Mouse (Mus musculus): Measurements from ENCODE around the gene Mesp2. TPM values are rescaled to one million over a fixed set of nuclear protein-coding genes. Genes with fewer than 3 reads are reported as not detected.

Mesp2 gene
- polyA plus RNA-seq, 1 experiment, result 0.28 TPM

DNA sequence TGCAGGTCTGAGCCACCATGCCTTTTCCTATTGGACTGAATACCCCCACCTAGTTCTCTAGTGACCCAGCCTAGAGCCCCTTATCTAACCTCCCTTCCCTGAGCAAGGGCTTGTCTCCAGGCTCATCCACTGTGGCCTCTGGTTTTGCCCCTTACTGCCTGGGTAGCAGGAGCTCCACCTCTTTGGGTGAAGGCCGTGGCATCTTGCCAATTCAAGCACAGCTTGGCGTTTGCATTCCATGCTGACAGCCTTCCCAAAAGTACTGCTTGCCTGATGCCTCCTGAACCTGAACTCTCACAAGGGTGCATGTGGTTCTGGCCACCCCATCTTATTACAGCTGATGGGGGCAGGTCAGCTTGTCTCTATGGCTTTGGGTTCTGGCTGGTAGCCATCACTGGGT, 6.6 kb upstream of the Mesp2 start:
- 18% methylated on average over 2 of the region's 2 CpGs for WGBS
- peaks cover 6% of the 10 kb centered on the region; the same call in 1 of the 2 replicates for H3K4me1 ChIP-seq (ENCODE audit: control insufficient read depth, insufficient read depth, low read length)
- TF ChIP-seq POLR2A (IDR thresholded peaks at IDR 0.05; ENCODE audit: low read depth, low read length) (no peak), CTCF (conservative IDR thresholded peaks at IDR 0.05; ENCODE audit: insufficient read depth, insufficient read length, low read depth, low read length) (no peak)
- DNase-seq, result peak; percentile 38
- no peak overlapping the region for H3K4me3 ChIP-seq (ENCODE audit: insufficient read depth, low read depth, low read length)
- no peaks in the 10 kb centered on the region for H3K36me3 ChIP-seq (ENCODE audit: control insufficient read depth, insufficient read depth, low read length)
- H3K27me3 ChIP-seq (replicated peaks; ENCODE audit: control insufficient read depth, insufficient read depth, low read length), result no peaks in the 10 kb centered on the region
- H3K27ac ChIP-seq (ENCODE audit: insufficient read depth, low read depth, low read length), result no peak overlapping the region

DNA sequence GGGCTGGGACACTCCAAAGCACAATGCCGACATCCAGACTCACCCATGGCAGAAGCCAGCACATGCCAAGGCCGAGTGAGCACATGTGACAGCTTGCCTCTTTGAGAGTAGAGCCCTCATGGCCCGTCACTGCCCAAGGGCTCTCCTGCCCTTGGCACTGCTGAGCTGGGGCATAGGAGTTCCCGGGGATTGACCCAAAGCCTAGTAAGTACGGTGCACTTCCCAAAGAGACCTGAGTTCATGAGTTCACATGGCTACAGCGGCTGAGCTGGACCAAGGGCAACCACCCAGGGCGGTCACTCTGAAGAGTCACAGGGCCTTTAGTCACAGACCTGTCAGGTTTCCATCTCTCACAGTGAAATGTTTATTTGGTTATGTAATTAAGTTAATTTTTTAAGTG, 2.0 kb upstream of the Mesp2 start:
- H3K36me3 ChIP-seq (ENCODE audit: control insufficient read depth, insufficient read depth, low read length), result no peaks in the 10 kb centered on the region
- 66% methylated on average over 7 of the region's 7 CpGs for WGBS
- no peaks in the 10 kb centered on the region for H3K27me3 ChIP-seq (replicated peaks; ENCODE audit: control insufficient read depth, insufficient read depth, low read length)
- DNase-seq, result no peak
- no peak overlapping the region for H3K4me3 ChIP-seq (ENCODE audit: insufficient read depth, low read depth, low read length)
- no peak for TF ChIP-seq CTCF (conservative IDR thresholded peaks at IDR 0.05; ENCODE audit: insufficient read depth, insufficient read length, low read depth, low read length)
- no peak for TF ChIP-seq POLR2A (IDR thresholded peaks at IDR 0.05; ENCODE audit: low read depth, low read length)
- no peak overlapping the region for H3K27ac ChIP-seq (ENCODE audit: insufficient read depth, low read depth, low read length)
- H3K4me1 ChIP-seq (ENCODE audit: control insufficient read depth, insufficient read depth, low read length), result peaks cover 6% of the 10 kb centered on the region; the same call in 1 of the 2 replicates

DNA sequence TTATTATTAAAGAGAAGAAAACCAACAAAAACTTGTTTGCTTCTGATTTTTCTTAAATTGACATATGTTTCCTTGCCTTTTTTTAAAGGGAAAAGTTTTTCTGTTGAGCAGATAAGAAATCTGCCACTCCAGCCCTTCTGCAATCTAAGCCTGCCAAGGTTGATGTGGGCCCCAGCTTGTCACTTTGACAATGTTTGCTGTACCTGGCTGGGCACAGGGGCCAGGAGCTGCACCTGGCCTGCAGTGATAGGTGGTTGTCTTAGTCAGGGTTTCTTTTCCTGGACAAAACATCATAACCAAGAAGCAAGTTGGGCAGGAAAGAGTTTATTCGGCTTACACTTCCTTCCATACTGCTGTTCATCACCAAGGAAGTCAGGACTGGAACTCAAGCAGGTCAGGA, 2.9 kb downstream of the Mesp2 start:
- no peak overlapping the region for H3K27ac ChIP-seq (ENCODE audit: insufficient read depth, low read depth, low read length)
- H3K4me1 ChIP-seq (ENCODE audit: control insufficient read depth, insufficient read depth, low read length), result no peaks in the 10 kb centered on the region
- WGBS, result 68% methylated on average over 1 of the region's 1 CpGs
- H3K27me3 ChIP-seq (replicated peaks; ENCODE audit: control insufficient read depth, insufficient read depth, low read length), result no peaks in the 10 kb centered on the region
- TF ChIP-seq CTCF (conservative IDR thresholded peaks at IDR 0.05; ENCODE audit: insufficient read depth, insufficient read length, low read depth, low read length) (no peak), POLR2A (IDR thresholded peaks at IDR 0.05; ENCODE audit: low read depth, low read length) (no peak)
- H3K4me3 ChIP-seq (ENCODE audit: insufficient read depth, low read depth, low read length), result no peak overlapping the region
- DNase-seq, result no peak
- no peaks in the 10 kb centered on the region for H3K36me3 ChIP-seq (ENCODE audit: control insufficient read depth, insufficient read depth, low read length)

DNA sequence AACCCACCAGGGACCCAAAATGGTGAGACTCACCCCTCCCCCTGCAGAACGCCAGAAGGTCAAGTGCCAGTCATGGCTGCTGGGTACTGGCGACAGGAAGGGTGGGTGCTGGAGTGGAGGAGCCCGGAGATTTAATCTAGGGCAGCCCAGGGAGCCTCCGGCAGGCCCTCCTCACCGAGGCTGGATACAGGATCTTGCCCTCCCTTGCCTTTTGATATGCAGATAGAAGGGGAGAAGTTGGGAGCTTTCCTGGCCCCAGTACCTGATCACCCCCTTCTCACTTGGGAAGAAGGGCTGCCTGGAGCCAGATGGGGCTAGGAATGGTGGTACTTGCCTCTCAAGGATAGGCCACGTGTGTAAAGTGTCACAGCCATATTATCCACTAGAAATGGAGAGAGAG, 7.8 kb downstream of the Mesp2 start:
- no peak for DNase-seq
- no peaks in the 10 kb centered on the region for H3K36me3 ChIP-seq (ENCODE audit: control insufficient read depth, insufficient read depth, low read length)
- no peaks in the 10 kb centered on the region for H3K4me1 ChIP-seq (ENCODE audit: control insufficient read depth, insufficient read depth, low read length)
- no peaks in the 10 kb centered on the region for H3K27me3 ChIP-seq (replicated peaks; ENCODE audit: control insufficient read depth, insufficient read depth, low read length)
- no peak for TF ChIP-seq POLR2A (IDR thresholded peaks at IDR 0.05; ENCODE audit: low read depth, low read length)
- TF ChIP-seq CTCF (conservative IDR thresholded peaks at IDR 0.05; ENCODE audit: insufficient read depth, insufficient read length, low read depth, low read length), result no peak
- no peak overlapping the region for H3K4me3 ChIP-seq (ENCODE audit: insufficient read depth, low read depth, low read length)
- H3K27ac ChIP-seq (ENCODE audit: insufficient read depth, low read depth, low read length), result no peak overlapping the region
- 37% methylated on average over 6 of the region's 6 CpGs for WGBS

DNA sequence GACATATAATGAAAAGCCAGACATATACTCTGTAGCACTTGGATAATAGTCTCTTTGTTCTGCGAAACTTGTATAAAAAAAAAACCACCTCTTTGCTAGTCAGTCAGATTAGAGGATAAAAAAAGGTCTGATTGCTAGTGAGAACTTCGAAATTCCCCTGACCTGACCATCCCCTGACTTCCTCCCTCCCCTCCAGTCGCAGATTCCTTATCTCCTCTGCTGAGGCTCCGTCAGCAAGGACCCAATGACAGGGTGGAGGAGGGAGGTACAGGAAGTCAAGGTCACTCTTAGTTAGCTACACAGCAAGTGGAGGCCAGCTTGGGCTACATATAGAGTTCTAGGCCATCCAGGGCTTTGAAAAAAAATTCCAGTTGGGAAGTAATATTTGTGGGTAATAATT, 9.0 kb downstream of the Mesp2 start:
- no peak for TF ChIP-seq CTCF (conservative IDR thresholded peaks at IDR 0.05; ENCODE audit: insufficient read depth, insufficient read length, low read depth, low read length)
- no peak for TF ChIP-seq POLR2A (IDR thresholded peaks at IDR 0.05; ENCODE audit: low read depth, low read length)
- no peaks in the 10 kb centered on the region for H3K4me1 ChIP-seq (ENCODE audit: control insufficient read depth, insufficient read depth, low read length)
- H3K36me3 ChIP-seq (ENCODE audit: control insufficient read depth, insufficient read depth, low read length), result no peaks in the 10 kb centered on the region
- no peak overlapping the region for H3K4me3 ChIP-seq (ENCODE audit: insufficient read depth, low read depth, low read length)
- H3K27me3 ChIP-seq (replicated peaks; ENCODE audit: control insufficient read depth, insufficient read depth, low read length), result no peaks in the 10 kb centered on the region
- 51% methylated on average over 4 of the region's 4 CpGs for WGBS
- DNase-seq, result no peak
- H3K27ac ChIP-seq (ENCODE audit: insufficient read depth, low read depth, low read length), result no peak overlapping the region

DNA sequence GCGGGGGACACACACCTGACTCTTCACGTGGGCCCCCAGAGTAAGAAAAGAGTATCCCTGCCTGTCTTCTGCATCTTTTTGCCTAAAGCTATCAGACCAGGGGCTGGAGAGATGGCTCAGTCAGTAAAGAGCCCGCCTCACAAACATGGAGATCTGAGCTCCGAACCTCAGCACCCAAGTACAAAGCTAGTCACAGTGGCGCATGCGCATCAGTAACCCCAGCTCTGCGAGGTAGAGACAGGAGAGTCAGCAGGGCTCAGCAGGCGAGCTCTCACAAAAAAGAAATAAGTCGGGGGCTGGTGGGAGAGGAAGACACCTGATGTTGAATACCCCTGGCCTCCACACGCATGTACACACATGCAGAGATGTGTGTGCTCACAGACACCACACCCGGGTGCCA, 9.5 kb downstream of the Mesp2 start:
- H3K4me3 ChIP-seq (ENCODE audit: insufficient read depth, low read depth, low read length), result no peak overlapping the region
- H3K36me3 ChIP-seq (ENCODE audit: control insufficient read depth, insufficient read depth, low read length), result no peaks in the 10 kb centered on the region
- no peaks in the 10 kb centered on the region for H3K27me3 ChIP-seq (replicated peaks; ENCODE audit: control insufficient read depth, insufficient read depth, low read length)
- DNase-seq, result no peak
- 82% methylated on average over 11 of the region's 11 CpGs for WGBS
- no peaks in the 10 kb centered on the region for H3K4me1 ChIP-seq (ENCODE audit: control insufficient read depth, insufficient read depth, low read length)
- TF ChIP-seq CTCF (conservative IDR thresholded peaks at IDR 0.05; ENCODE audit: insufficient read depth, insufficient read length, low read depth, low read length) (no peak), POLR2A (IDR thresholded peaks at IDR 0.05; ENCODE audit: low read depth, low read length) (no peak)
- no peak overlapping the region for H3K27ac ChIP-seq (ENCODE audit: insufficient read depth, low read depth, low read length)

DNA sequence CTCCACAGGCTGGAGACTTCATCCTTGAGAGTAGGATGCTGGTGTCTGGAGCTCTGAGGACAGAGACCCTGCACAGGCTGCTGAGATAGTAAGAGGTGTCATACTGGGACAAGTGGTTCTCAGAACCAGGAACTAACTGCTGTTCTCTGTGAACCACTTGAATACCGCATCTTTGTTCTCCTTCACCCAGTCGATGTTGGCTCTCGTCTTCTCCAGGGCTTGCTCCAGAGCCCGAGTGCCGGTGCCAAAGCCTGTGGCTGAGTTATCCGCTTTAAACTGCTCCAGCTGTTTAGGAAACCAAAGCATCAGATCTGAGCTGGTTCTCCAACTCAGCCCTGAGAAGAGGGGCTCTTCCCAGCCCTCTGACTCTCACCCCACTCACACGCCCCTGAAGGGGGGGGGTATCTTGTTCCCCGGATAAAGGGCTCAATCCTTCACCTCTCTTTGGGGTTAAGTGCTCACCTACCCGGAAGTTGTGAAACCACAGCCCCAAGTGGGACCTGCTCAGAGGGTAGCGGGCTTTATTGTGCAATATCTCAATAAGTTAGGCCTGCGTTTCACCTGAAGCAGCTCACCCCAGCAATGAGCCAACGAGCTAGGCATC, 11.7 kb downstream of the Mesp2 start:
- H3K4me3 ChIP-seq (ENCODE audit: insufficient read depth, low read depth, low read length), result no peak overlapping the region
- no peak for DNase-seq
- no peak overlapping the region for H3K27ac ChIP-seq (ENCODE audit: insufficient read depth, low read depth, low read length)
- no peaks in the 10 kb centered on the region for H3K27me3 ChIP-seq (replicated peaks; ENCODE audit: control insufficient read depth, insufficient read depth, low read length)
- peaks cover 2% of the 10 kb centered on the region; the same call in 1 of the 2 replicates for H3K36me3 ChIP-seq (ENCODE audit: control insufficient read depth, insufficient read depth, low read length)
- TF ChIP-seq POLR2A (IDR thresholded peaks at IDR 0.05; ENCODE audit: low read depth, low read length) (no peak), CTCF (conservative IDR thresholded peaks at IDR 0.05; ENCODE audit: insufficient read depth, insufficient read length, low read depth, low read length) (no peak)
- WGBS, result 81% methylated on average over 12 of the region's 12 CpGs
- H3K4me1 ChIP-seq (ENCODE audit: control insufficient read depth, insufficient read depth, low read length), result no peaks in the 10 kb centered on the region
